Mouse (Mus musculus): ENCODE results near the gene Gm42957.

DNA sequence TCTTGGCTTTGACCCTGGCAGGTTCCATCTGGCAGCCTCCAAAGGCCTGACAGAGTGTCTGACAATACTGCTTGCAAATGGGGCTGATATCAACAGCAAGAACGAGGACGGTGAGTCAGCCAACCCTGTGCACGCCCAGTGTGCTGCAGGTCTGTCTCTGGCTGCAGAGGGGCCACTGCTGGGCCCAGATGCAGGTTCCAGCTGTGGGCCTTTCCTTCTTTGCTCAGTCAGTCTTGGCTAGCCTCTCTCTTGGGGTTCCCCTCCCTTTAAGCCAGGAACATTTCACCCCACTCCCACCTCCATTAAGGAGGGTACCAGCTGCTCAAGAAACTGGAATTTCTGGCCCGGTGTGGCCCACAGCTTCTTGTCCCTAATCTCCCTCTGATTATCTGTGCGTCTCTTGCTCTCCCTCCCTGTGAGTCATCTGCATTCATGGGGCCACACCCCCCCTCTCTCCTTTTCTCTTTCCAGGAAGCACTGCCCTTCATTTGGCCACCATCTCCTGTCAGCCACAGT is 43.9 kb downstream of the Gm42957 start:
- TF ChIP-seq CTCF (IDR thresholded peaks at IDR 0.05; ENCODE audit: extremely low read depth, insufficient read depth, insufficient read length, insufficient replicate concordance) (no peak), POLR2A (IDR thresholded peaks at IDR 0.05; ENCODE audit: low read depth, low read length) (no peak)

All from spleen, adult 2 months (tissue).